Mouse (Mus musculus): ENCODE results near the gene Ttll7.
A peak's percentile ranks its signal among the peaks of the same experiment; 100 is the strongest.

Gene Ttll7

GRCm38 (mm10) chr3:146914798-146915197, 62.6 kb downstream of the Ttll7 start:
- DNase-seq, result peak; percentile 76 to 82

GRCm38 (mm10) chr3:146917891-146918290, 65.7 kb downstream of the Ttll7 start:
- no peak for DNase-seq

- no peak for DNase-seq
Measured at GRCm38 (mm10) chr3:146918323-146918722, 66.2 kb downstream of the Ttll7 start.

DNA sequence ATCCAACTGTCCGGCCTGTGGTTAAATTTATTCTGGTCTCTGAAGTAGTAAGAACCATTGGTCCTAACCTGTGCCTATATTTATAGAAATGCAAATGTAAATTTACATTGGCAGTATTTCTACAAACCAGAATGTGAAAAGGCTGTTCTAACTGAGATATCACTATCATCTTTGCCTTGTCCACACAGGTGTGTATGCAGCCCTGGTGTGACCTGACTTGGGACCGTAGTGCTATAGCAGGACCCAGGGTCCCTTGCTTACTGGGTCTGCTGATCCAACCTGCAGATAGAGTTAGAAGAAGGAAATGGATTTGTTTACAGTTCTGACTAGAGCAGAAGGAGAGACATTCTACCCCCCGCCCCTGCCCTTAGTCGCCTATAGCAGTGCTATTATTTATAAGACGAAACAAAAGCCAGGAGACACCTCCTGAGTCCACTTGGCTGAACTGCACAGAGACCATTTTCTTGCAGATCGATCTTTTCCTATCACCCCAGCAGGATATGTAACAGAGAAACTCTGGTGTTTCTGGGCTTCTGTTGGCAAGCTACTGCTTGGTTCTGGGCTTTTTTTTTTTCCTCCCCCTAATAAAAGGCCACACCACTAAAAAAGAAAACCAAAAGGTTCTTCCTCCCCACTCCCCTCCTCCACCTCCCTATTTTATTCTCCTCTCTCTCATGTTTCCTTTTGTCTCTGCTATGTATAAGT, 75.3 kb downstream of the Ttll7 start:
- no peak for DNase-seq

GRCm38 (mm10) chr3:146928141-146928540, 76.0 kb downstream of the Ttll7 start:
- no peak for DNase-seq

- no peak for DNase-seq
Measured at GRCm38 (mm10) chr3:146929011-146929410, 76.8 kb downstream of the Ttll7 start.

- no peak for DNase-seq
Measured at GRCm38 (mm10) chr3:146931190-146931589, 79.0 kb downstream of the Ttll7 start.

- DNase-seq, result no peak
Measured at GRCm38 (mm10) chr3:146932506-146932905, 80.3 kb downstream of the Ttll7 start.

GRCm38 (mm10) chr3:146936888-146937287, 84.7 kb downstream of the Ttll7 start:
- no peak for DNase-seq

DNA sequence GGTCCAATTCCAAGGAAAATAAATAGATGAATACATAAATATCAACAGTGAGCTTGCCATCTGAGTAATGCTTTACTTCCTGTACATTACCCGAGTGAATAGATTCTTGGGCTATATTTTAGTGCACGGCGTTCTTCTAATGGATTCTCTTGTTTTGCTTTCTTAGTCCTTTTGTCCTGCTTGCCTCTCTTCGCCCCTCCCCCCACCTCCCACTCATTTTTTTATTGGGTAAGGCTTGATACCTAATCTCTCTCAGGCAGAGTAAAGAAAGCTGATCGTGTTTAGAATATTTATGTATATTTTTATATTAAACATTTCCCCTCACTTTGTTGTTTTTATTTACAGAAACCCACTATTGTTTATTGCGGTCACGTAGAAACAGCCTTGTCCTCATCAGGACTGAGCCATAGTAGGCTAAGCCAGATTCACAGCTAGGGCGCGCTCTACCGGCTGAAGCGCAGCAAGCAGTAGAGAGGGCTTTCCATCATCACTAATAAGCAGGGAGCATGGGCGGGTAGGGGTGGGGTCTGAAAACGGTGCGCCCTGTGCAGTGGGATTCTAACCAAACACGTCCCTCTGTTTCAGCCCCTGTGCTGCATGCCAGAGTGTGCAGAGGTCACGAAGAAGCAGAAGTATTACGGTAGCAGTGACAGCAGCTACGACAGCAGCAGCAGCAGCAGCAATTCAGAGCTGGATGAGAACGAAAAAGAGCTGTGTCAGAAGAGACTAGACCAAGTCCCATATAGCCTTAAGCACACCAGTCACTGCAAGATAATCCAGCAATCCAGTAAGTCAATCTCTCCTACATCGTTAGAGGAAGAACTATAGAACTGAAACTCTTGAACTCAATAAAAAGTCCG, 87.5 kb downstream of the Ttll7 start:
- no peak for DNase-seq

GRCm38 (mm10) chr3:146943101-146943500, 90.9 kb downstream of the Ttll7 start:
- no peak for DNase-seq

GRCm38 (mm10) chr3:146945342-146945741, 93.2 kb downstream of the Ttll7 start:
- no peak for DNase-seq

GRCm38 (mm10) chr3:146945887-146946286, 93.7 kb downstream of the Ttll7 start:
- peak; percentile 25 to 47 for DNase-seq

DNA sequence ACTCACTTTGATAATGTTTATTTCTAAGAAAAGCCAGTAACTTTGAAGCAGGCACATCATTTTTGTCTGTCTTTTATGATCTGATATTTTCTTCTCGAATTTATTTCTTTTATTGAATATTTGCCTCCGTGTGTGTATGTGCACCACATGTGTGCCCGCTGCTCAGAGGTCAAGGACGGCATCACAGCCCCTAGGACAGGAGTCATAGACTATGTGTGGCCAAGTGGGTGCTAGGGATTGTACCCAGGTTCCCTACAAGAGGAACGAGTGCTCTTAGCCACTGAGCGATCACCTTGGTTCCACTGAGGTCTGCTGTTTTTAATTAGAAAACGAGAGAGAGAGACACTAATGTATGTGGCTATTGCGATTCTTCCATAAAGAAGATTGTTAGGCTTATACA, 94.5 kb downstream of the Ttll7 start:
- DNase-seq, result no peak

DNA sequence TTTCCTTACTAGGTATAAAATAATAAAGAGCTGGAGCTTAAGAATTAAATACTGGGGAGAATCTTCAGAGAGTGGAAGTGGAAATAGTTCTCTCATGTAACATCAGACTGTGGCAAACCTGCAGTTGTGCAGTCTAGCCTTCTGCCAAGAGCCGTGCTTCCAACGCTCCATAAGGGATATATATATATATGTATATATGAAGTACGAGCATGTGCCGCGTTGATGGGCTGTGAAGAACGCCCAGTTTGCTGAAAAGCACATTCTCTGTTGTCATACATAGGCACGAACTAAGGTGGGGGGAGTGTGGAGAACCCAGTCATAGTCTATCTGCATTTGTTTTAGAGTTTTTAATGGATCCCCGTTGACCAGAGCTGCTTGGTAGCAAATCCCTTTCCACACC, 104.6 kb downstream of the Ttll7 start:
- DNase-seq, result no peak

DNA sequence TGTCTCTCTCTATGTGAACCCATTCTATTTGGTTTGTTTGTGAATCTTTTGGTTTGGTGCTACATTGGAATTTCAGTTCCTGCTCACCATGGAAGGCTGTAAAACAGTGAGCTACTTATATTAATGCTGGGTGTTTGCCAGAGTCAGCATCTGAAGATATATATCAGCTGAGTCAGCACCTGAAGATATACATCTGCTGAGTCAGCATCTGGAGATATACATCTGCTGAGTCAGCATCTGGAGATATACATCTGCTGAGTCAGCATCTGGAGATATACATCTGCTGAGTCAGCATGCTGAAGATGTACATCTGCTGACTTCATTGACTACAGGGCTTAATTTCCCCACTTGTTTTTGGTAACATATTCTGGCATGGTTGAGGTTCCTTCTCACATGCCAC, 110.7 kb downstream of the Ttll7 start:
- DNase-seq, result no peak

GRCm38 (mm10) chr3:146964384-146964783, 112.2 kb downstream of the Ttll7 start:
- no peak for DNase-seq

DNA sequence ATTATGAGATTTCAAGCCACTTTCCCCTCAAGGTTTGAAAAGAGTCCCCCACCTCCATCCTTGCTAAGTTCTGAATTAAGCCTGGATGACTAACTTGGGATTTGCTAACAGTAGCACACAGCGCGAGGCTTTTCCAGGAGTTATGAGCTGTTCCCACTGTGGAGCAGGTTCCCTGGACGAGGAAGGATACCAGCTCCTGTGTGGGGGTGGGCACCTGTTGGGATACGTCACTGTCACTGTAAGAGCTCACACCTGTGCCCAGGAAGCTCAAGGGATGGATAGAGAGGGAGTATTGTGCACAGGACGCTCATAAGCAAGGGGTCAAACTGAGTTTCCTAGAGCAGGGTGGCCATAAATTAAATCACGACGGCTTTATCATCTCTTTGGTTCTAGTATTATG, 115.1 kb downstream of the Ttll7 start:
- no peak for DNase-seq

- no peak for DNase-seq
Measured at GRCm38 (mm10) chr3:146967834-146968233, 115.7 kb downstream of the Ttll7 start.

DNA sequence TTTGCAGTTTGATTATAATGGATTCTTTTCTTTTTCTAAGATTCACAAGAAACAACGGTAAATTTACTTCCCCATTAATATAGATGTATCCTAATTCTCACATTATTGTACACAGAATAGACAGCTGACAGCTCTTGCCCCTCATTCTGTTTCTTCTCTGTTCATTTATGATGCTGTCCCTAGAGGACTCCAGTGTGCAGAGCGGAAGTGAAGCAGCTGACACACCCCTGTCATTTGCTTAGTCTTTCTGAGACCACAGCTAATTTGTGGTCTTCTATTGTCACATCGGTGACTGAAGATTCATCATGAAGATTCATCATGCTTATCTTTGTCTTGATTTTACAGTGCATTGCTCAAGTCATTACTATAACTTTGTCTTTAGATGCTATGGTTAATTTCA, 126.1 kb downstream of the Ttll7 start:
- no peak for DNase-seq

DNA sequence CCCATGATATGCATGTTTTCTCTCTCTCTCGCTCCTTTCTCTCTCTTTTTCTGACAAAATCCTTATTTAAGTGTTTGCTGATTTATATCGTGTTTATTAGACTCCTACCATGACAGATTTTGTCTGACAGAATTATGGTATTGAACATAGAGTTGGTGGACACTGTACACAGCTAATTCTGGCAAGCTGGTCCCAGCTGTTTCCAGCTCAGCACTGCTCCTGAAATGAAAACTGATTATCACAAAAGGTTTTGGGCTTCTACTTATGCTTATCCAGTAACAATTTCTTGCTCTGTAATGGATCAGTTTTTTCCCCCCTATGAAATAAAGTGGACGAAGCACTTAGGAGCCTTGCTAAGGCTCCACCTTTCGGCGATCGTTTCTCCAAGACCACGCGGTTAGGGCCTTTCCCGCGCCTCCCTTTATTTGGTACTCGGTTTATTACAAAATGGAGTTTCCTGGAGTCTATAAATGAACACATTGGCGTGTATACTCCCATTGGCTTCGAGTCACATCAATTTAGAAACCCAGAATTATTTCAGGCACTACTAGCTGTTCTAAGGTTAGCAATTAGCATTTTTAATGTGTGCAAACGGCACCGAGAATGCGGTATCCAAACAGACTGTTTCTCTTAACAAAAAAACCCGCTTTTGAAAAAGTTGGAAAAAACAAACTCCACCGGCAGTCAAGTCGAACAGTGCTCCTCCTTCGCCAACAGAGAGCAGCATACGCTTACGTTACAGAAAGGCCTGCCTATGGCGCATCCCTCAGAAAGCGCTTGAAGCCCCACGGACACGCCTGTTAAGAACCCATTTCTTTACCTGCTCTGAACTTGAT, 141.9 kb downstream of the Ttll7 start:
- DNase-seq, result peak in 1 of 2 experiments; percentile 3

DNA sequence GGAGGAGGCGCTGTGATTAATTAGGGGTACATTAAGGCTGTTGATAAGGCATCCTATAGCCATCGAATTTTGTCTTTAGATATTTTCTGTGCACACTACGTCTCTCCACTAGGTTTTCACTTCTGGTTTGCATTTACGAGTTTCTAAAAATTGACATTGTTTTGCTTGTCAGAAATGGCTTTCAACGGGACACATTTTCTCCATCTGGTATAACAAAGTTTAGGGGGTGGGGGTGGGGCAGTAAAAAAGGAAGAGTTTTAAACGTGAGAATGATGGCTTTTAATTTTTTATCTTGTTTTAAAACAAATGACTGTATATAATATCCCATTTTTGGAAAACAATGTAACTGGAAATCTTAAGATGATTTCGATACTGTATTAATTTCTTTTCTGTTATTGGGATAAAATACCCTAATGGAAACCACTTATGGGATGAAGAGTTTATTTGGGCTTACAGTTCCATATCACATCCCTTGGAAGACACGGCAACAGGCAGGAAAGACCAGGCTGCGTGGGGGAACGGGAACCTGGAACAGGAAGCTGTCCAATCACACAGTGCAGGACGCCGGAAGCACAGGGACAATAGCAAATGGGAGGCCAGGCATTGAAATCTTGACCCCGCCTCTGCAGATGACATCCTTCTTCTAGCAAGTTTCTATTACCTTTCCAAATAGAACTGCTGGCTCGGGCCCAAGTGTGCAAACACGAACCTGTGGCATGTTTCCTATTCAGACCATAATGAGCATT, 142.7 kb downstream of the Ttll7 start:
- no peak for DNase-seq

GRCm38 (mm10) chr3:146999148-146999547, 147.0 kb downstream of the Ttll7 start:
- no peak for DNase-seq
